Mouse (Mus musculus) v-Abl transformed pro-B cells (cell line): ENCODE data around the gene Gm21256.
"Not testable (repeated sequence)": the region's sequence is repeated elsewhere in the genome, so short reads cannot be mapped to it uniquely, and the experiment has no call there.

ENCODE experiments used
- in situ Hi-C, 2 experiments: fragments of 400-800 bp; cut with MboI; formaldehyde crosslinking; loops; one replicate each; pipeline ENCODE4 v1.15.1; 2025; ENCODE audit not compliant: unreplicated experiment in 2 of 2

The Gm21256 gene

GRCm38 (mm10) chrY:47450660-47451059 lies at the start of gene Gm21256:
Gm21256 (plus strand) TSS chrY:47450960.
- in situ Hi-C loops: not testable (repeated sequence)
